8 mouse cellular contexts compared by ENCODE assay signal in genomic region chr15:12549271-12549918, GRCm38 (mm10).
DNase-seq lines count a peak whose midpoint lies in the region; ATAC-seq and TF ChIP-seq lines count a peak whose summit lies in the region.

No protein-coding gene starts in this region.

- H3K27ac ChIP-seq in embryonic facial prominence, embryonic 12.5 days, result peak overlapping the region; percentile 58; the same call in 1 of the 2 replicates
- H3K27ac ChIP-seq in heart, postnatal 0 days (ENCODE audit: low read depth), result peak overlapping the region; percentile 77
- H3K27ac ChIP-seq in thymus, adult 2 months (ENCODE audit: control insufficient read depth, insufficient read depth, low read length), result no peak overlapping the region

- peak overlapping the region; percentile 46 for H3K9ac ChIP-seq in embryonic facial prominence, embryonic 12.5 days
- peak overlapping the region; percentile 74 for H3K9ac ChIP-seq in heart, postnatal 0 days (replicated peaks; ENCODE audit: low read depth, low read length)

- H3K9me3 ChIP-seq in embryonic facial prominence, embryonic 12.5 days, result no peaks in the 10 kb centered on the region
- H3K9me3 ChIP-seq in heart, postnatal 0 days (replicated peaks; ENCODE audit: control insufficient read depth, low read length), result no peaks in the 10 kb centered on the region

- peak; percentile 52 for DNase-seq in ovary, postnatal 36 days (ENCODE audit: low spot score)
- no peak for DNase-seq in ovary, postnatal 10 days (ENCODE audit: low spot score)
- peak; percentile 26 for DNase-seq in heart, postnatal 0 days (ENCODE audit: low spot score)
- DNase-seq in kidney, postnatal 36 days, result peak; percentile 11 to 43
- peak; percentile 27 for DNase-seq in thymus, adult 2 months
- DNase-seq in frontal cortex, postnatal 25 days (ENCODE audit: low spot score in 2 of 2), result no peak

- no peak for TF ChIP-seq CTCF in heart, postnatal 0 days (IDR thresholded peaks at IDR 0.05; ENCODE audit: low read depth)
- TF ChIP-seq CTCF in thymus, adult 2 months (IDR thresholded peaks at IDR 0.05; ENCODE audit: borderline replicate concordance, control insufficient read depth, extremely low read depth, insufficient read depth, low read length, poor library complexity), result no peak

- peak overlapping the region; percentile 85 for H3K4me2 ChIP-seq in embryonic facial prominence, embryonic 12.5 days (replicated peaks)
- peak overlapping the region; percentile 90 for H3K4me2 ChIP-seq in heart, postnatal 0 days (ENCODE audit: low read depth, low read length)

- H3K27me3 ChIP-seq in embryonic facial prominence, embryonic 12.5 days, result no peaks in the 10 kb centered on the region
- H3K27me3 ChIP-seq in heart, postnatal 0 days (ENCODE audit: control insufficient read depth, insufficient read depth, low read length), result no peaks in the 10 kb centered on the region
- H3K27me3 ChIP-seq in thymus, adult 2 months (ENCODE audit: control insufficient read depth, insufficient read depth, low read length), result no peaks in the 10 kb centered on the region

- H3K36me3 ChIP-seq in embryonic facial prominence, embryonic 12.5 days, result no peaks in the 10 kb centered on the region
- H3K36me3 ChIP-seq in heart, postnatal 0 days (replicated peaks; ENCODE audit: control insufficient read depth, insufficient read depth, low read length), result no peaks in the 10 kb centered on the region
- H3K36me3 ChIP-seq in thymus, adult 2 months (ENCODE audit: control insufficient read depth, insufficient read depth, low read length), result no peaks in the 10 kb centered on the region

- no peak for TF ChIP-seq EP300 in heart, postnatal 0 days (IDR thresholded peaks at IDR 0.05; ENCODE audit: low read depth)

- ATAC-seq in embryonic facial prominence, embryonic 12.5 days (ENCODE audit: insufficient number of reproducible peaks, insufficient read depth, low FRiP score, low TSS enrichment), result peak; percentile 67
- peak; percentile 45 for ATAC-seq in heart, postnatal 0 days (ENCODE audit: insufficient read depth, low read depth)
- ATAC-seq in megakaryocyte progenitor cell, adult 5-6 weeks (replicated peaks; ENCODE audit: poor library complexity), result peak; percentile 68

- H3K4me1 ChIP-seq in embryonic facial prominence, embryonic 12.5 days, result peaks cover 48% of the 10 kb centered on the region
- peaks cover 23% of the 10 kb centered on the region for H3K4me1 ChIP-seq in heart, postnatal 0 days (ENCODE audit: control insufficient read depth, insufficient read depth)
- peaks cover 12% of the 10 kb centered on the region for H3K4me1 ChIP-seq in thymus, adult 2 months (replicated peaks; ENCODE audit: control insufficient read depth, insufficient read depth, low read length)

- 0 out of 2 replicates have a peak, but pooled peaks have one; percentile 21 for TF ChIP-seq POLR2A in thymus, adult 2 months (IDR thresholded peaks at IDR 0.05; ENCODE audit: control insufficient read depth, extremely low read depth, insufficient read depth, low read length, poor library complexity)

- WGBS in embryonic facial prominence, embryonic 12.5 days, result 0% methylated on average over 28 of the region's 28 CpGs
- WGBS in heart, postnatal 0 days, result under 1% methylated on average over 28 of the region's 28 CpGs
- WGBS in thymus, adult 2 months, result under 1% methylated on average over 28 of the region's 28 CpGs

- H3K4me3 ChIP-seq in embryonic facial prominence, embryonic 12.5 days, result peak overlapping the region; percentile 43
- peak overlapping the region; percentile 64 for H3K4me3 ChIP-seq in heart, postnatal 0 days (ENCODE audit: low read depth, low read length)
- H3K4me3 ChIP-seq in thymus, adult 2 months (ENCODE audit: control insufficient read depth, insufficient read depth, low read length), result peak overlapping the region; percentile 53

Comparison
In these comparisons a context has a peak if more than half of its experiments do, and no peak if none do; other contexts are left out.
1. DNase-seq: peak in ovary, postnatal 36 days (single experiment), heart, postnatal 0 days (single experiment), kidney, postnatal 36 days (2 of 2) and thymus, adult 2 months (single experiment); none in ovary, postnatal 10 days (single experiment) and frontal cortex, postnatal 25 days (0 of 2).
2. Peak in every context shown above with its lines, with median percentiles within 50 percentile points of each other: ATAC-seq and H3K4me3 ChIP-seq.